Mouse (Mus musculus) embryonic fibroblast, embryonic 13.5 days (primary cell): ENCODE measurements around the gene Ppme1. TPM values are rescaled to one million over a fixed set of nuclear protein-coding genes. Genes with fewer than 3 reads are reported as not detected.
A peak's percentile ranks its signal among the peaks of the same experiment; 100 is the strongest.

Experiments used
- H3K27ac ChIP-seq: 2 replicates; pipeline ENCODE4 v1.5.1; 2012; ENCODE audit warnings: low read length, control low read depth, inconsistent platforms; ENCODE audit not compliant: insufficient read depth
- H3K4me1 ChIP-seq: 2 replicates; pipeline ENCODE4 v1.6.1; 2011; ENCODE audit warnings: low read length; ENCODE audit not compliant: control insufficient read depth, insufficient read depth
- H3K4me3 ChIP-seq: 2 replicates; pipeline ENCODE4 v1.5.1; 2011; ENCODE audit warnings: mild to moderate bottlenecking, control low read depth, low read length; ENCODE audit not compliant: insufficient read depth
- CTCF ChIP-seq: IDR thresholded peaks from 2 replicates; pipeline ENCODE4 v1.5.1; 2011; ENCODE audit warnings: mild to moderate bottlenecking, control low read depth, low read length, moderate library complexity, borderline replicate concordance; ENCODE audit not compliant: insufficient read depth
- POLR2A ChIP-seq: IDR thresholded peaks from 2 replicates; pipeline ENCODE4 v1.6.1; 2011; ENCODE audit warnings: low read depth, mild to moderate bottlenecking, control low read depth, low read length, moderate library complexity
- polyA plus RNA-seq: library from polyadenylated mRNA; stranded (reverse); fragments of >200 nt; gene quantifications from 2 replicates; pipeline ENCODE4 v1.2.4, GENCODE M21; 2011; ENCODE audit warnings: low read depth; ENCODE audit not compliant: missing spikeins, insufficient read length

Gene Ppme1
- polyA plus RNA-seq, 1 experiment, result 95.1 TPM

GRCm38 (mm10) chr7:100287748-100288578 is 84.1 kb downstream of the Ppme1 start:
- H3K27ac ChIP-seq, result peak overlapping the region; percentile 99
- 0 out of 2 replicates have a peak overlapping the region, but pooled peaks have one; percentile 0 for H3K4me3 ChIP-seq
- H3K4me1 ChIP-seq, result peaks cover 14% of the 10 kb centered on the region
- TF ChIP-seq CTCF (no peak), POLR2A (no peak; the same call in 1 of the 2 replicates)

- Histone ChIP-seq H3K4me1 (peaks cover 20% of the 10 kb centered on the region), H3K27ac (peak within 1 kb of the TSS; percentile 98)
- TF ChIP-seq CTCF (peak; percentile 21; the same call in 1 of the 2 replicates), POLR2A (peak; percentile 36)
Observed at GRCm38 (mm10) chr7:100285383-100285782, 86.7 kb downstream of the Ppme1 start, which contains the start of gene P4ha3. Gene P4ha3, plus strand, starts transcription at chr7:100285520.

GRCm38 (mm10) chr7:100283298-100283697 is 88.8 kb downstream of the Ppme1 start:
- Histone ChIP-seq H3K4me1 (peaks cover 16% of the 10 kb centered on the region), H3K27ac (no peak overlapping the region; the same call in 1 of the 2 replicates), H3K4me3 (no peak overlapping the region)
- TF ChIP-seq POLR2A (no peak), CTCF (no peak)

More at GRCm38 (mm10) chr7:100285383-100285782, 86.7 kb downstream of the Ppme1 start, which contains the start of gene P4ha3:
- H3K4me3 ChIP-seq, result peak within 1 kb of the TSS; percentile 52

GRCm38 (mm10) chr7:100281596-100281995 is 90.5 kb downstream of the Ppme1 start:
- Histone ChIP-seq H3K4me3 (no peak overlapping the region), H3K27ac (peak overlapping the region; percentile 89), H3K4me1 (peaks cover 15% of the 10 kb centered on the region)
- TF ChIP-seq CTCF (no peak), POLR2A (no peak)

- TF ChIP-seq POLR2A (no peak), CTCF (no peak)
- H3K4me1 ChIP-seq, result peaks cover 9% of the 10 kb centered on the region
- H3K27ac ChIP-seq, result no peak overlapping the region
- no peak overlapping the region for H3K4me3 ChIP-seq
Observed at GRCm38 (mm10) chr7:100279803-100280202, 92.3 kb downstream of the Ppme1 start.

Other genes starting within 250 kb of the Ppme1 start
- 4.2 and 4.7 TPM in 2 replicates for gene Lipt2, start 213.0 kb downstream of the Ppme1 start, polyA plus RNA-seq
- gene Kcne3, start 195.8 kb downstream of the Ppme1 start, polyA plus RNA-seq, result not detected in 2 replicates
- 8.4 and 8.6 TPM in 2 replicates for gene Pgm2l1, start 144.9 kb downstream of the Ppme1 start, polyA plus RNA-seq
- gene P4ha3, start 86.8 kb downstream of the Ppme1 start, polyA plus RNA-seq, result 91.9 and 100 TPM in 2 replicates
- gene C2cd3, start 74 bp downstream of the Ppme1 start, polyA plus RNA-seq, result 16.2 and 24.4 TPM in 2 replicates
- gene Ucp3, start 100.7 kb upstream of the Ppme1 start, polyA plus RNA-seq, result not detected in 2 replicates
- 11.4 and 20.1 TPM in 2 replicates for gene Ucp2, start 121.0 kb upstream of the Ppme1 start, polyA plus RNA-seq
- not detected in 2 replicates for gene Dnajb13, start 142.7 kb upstream of the Ppme1 start, polyA plus RNA-seq
- 8.6 and 12.5 TPM in 2 replicates for gene Coa4, start 164.8 kb upstream of the Ppme1 start, polyA plus RNA-seq
- gene Rab6a, start 235.1 kb upstream of the Ppme1 start, polyA plus RNA-seq, result 149 and 163 TPM in 2 replicates
- gene Mrpl48, start 236.0 kb upstream of the Ppme1 start, polyA plus RNA-seq, result 34.1 and 40.9 TPM in 2 replicates